Mouse (Mus musculus): Measurements from ENCODE around the gene Stoml3. TPM values are rescaled to one million over a fixed set of nuclear protein-coding genes. Genes with fewer than 3 reads are reported as not detected.

Gene Stoml3
- not detected in 2 replicates for total RNA-seq (2012; rRNA removed)
- not detected in 2 replicates for total RNA-seq (2014; rRNA removed)
- polyA plus RNA-seq (2012; ENCODE audit: insufficient read length, low read depth), result not detected in 2 replicates

- Histone ChIP-seq H3K4me3 (replicated peaks in 1 of 3; ENCODE audit: low read depth in 2 of 3, low read length in 2 of 3, poor library complexity in 1 of 3) (no peak within 1 kb of the TSS), H3K9me3 (replicated peaks; ENCODE audit: low read length) (no peaks in the 10 kb centered on the region), H3K27me3 (replicated peaks) (no peaks in the 10 kb centered on the region), H3K4me2 (ENCODE audit: insufficient read depth, low read depth, poor library complexity, severe bottlenecking) (no peak within 1 kb of the TSS), H3K4me1 (ENCODE audit: control insufficient read depth in 1 of 2, insufficient read depth in 2 of 2) (peaks cover 0 to 7% of the 10 kb centered on the region in 2 experiments; a peak in 3 of 4 replicates), H3K27ac (ENCODE audit: insufficient read depth, low read depth) (no peak within 1 kb of the TSS), H3K36me3 (replicated peaks in 1 of 2; ENCODE audit: control insufficient read depth in 1 of 2, insufficient read depth in 1 of 2, low read length in 1 of 2) (peaks cover 0 to 2% of the 10 kb centered on the region in 2 experiments), H3K79me2 (replicated peaks; ENCODE audit: control insufficient read depth, extremely low read depth, insufficient read depth, poor library complexity, severe bottlenecking) (no peaks in the 10 kb centered on the region), H3K9ac (ENCODE audit: insufficient read depth, low read depth) (no peak within 1 kb of the TSS)
- dilution Hi-C loops (cut with MboI; ENCODE audit: extremely low pct_ligation_motif_present, extremely low pct_unique_long_range_greater_than_20kb, low sequenced_read_pairs), result no loop called here
- TF ChIP-seq ZMIZ1 (IDR thresholded peaks at IDR 0.05; ENCODE audit: low read depth, low read length) (no peak), MXI1 (IDR thresholded peaks at IDR 0.05; ENCODE audit: low read depth, low read length) (no peak), HCFC1 (IDR thresholded peaks at IDR 0.05; ENCODE audit: low read depth, low read length) (no peak), RAD21 (IDR thresholded peaks at IDR 0.05; ENCODE audit: low read depth, low read length) (no peak), NRF1 (IDR thresholded peaks at IDR 0.05; ENCODE audit: low read depth, low read length) (no peak), EP300 (IDR thresholded peaks at IDR 0.05; ENCODE audit: low read length) (no peak), POLR2A (IDR thresholded peaks at IDR 0.05; ENCODE audit: low read depth, low read length) (no peak), E2F4 (IDR thresholded peaks at IDR 0.05; ENCODE audit: insufficient replicate concordance, low read depth, low read length) (no peak), MAX (IDR thresholded peaks at IDR 0.05; ENCODE audit: low read length) (no peak), GABPA (IDR thresholded peaks at IDR 0.05; ENCODE audit: insufficient replicate concordance, low read depth, low read length) (no peak), ZKSCAN1 (IDR thresholded peaks at IDR 0.05; ENCODE audit: borderline replicate concordance, low read depth, low read length) (no peak), MAZ (IDR thresholded peaks at IDR 0.05; ENCODE audit: low read depth, low read length) (no peak), ZNF384 (IDR thresholded peaks at IDR 0.05; ENCODE audit: low read depth, low read length) (no peak), JUN (IDR thresholded peaks at IDR 0.05; ENCODE audit: insufficient read depth, low read depth, low read length) (no peak), ZC3H11A (IDR thresholded peaks at IDR 0.05; ENCODE audit: low read depth, low read length) (no peak), IRF4 (IDR thresholded peaks at IDR 0.05; ENCODE audit: low read depth, low read length) (no peak), RCOR1 (conservative IDR thresholded peaks at IDR 0.05; ENCODE audit: low read depth, low read length) (no peak), NELFE (IDR thresholded peaks at IDR 0.05; ENCODE audit: low read depth, low read length) (no peak), BHLHE40 (IDR thresholded peaks at IDR 0.05; ENCODE audit: low read depth, low read length) (no peak), SIN3A (IDR thresholded peaks at IDR 0.05; ENCODE audit: low read length) (no peak)
- DNase-seq (ENCODE audit: extremely low read depth), result no peak
- in situ Hi-C loops (cut with MboI; ENCODE audit: low pct_ligation_motif_present, low pct_unique_long_range_greater_than_20kb, low sequenced_read_pairs), result no loop called here
Observed at GRCm38 (mm10) chr3:53488353-53488752, at the start of gene Stoml3. Gene Stoml3, plus strand, starts transcription at chr3:53488653.

DNA sequence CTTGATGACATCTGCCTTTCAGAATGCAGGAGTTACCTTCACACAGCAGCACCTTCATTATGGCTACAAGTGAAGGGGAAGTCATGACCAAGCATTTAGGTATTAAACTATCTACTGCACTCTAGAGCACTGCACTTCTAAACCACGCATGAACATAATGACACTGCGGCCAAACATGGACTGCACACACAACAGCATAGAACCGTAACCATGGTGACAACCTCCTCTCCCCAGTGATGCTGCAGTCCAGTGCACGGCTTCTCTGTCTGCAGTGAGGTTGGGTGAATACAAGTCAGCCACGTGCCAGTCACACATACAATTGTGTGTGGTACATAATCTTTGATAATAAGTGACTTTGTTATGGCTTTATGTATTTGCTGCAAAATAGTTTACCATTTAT is 42.9 kb upstream of the Stoml3 start:
- Histone ChIP-seq H3K36me3 (replicated peaks in 1 of 2; ENCODE audit: control insufficient read depth in 1 of 2, insufficient read depth in 1 of 2, low read length in 1 of 2) (peaks cover 6 to 28% of the 10 kb centered on the region in 2 experiments), H3K79me2 (replicated peaks; ENCODE audit: control insufficient read depth, extremely low read depth, insufficient read depth, poor library complexity, severe bottlenecking) (no peaks in the 10 kb centered on the region), H3K4me3 (replicated peaks in 1 of 3; ENCODE audit: low read depth in 2 of 3, low read length in 2 of 3, poor library complexity in 1 of 3) (no peak overlapping the region), H3K9ac (ENCODE audit: insufficient read depth, low read depth) (no peak overlapping the region), H3K9me3 (replicated peaks; ENCODE audit: low read length) (no peaks in the 10 kb centered on the region), H3K27ac (ENCODE audit: insufficient read depth, low read depth) (no peak overlapping the region), H3K4me2 (ENCODE audit: insufficient read depth, low read depth, poor library complexity, severe bottlenecking) (no peak overlapping the region), H3K4me1 (ENCODE audit: control insufficient read depth in 1 of 2, insufficient read depth in 2 of 2) (peaks cover 6 to 27% of the 10 kb centered on the region in 2 experiments; a peak in 2 of 4 replicates), H3K27me3 (replicated peaks) (no peaks in the 10 kb centered on the region)
- no peak for DNase-seq (ENCODE audit: extremely low read depth)
- TF ChIP-seq SIN3A (IDR thresholded peaks at IDR 0.05; ENCODE audit: low read length) (no peak), ZNF384 (IDR thresholded peaks at IDR 0.05; ENCODE audit: low read depth, low read length) (no peak), GABPA (IDR thresholded peaks at IDR 0.05; ENCODE audit: insufficient replicate concordance, low read depth, low read length) (no peak), SMC3 (IDR thresholded peaks at IDR 0.05; ENCODE audit: low read depth, low read length) (no peak), POLR2A (IDR thresholded peaks at IDR 0.05; ENCODE audit: low read depth, low read length) (no peak), ETS1 (conservative IDR thresholded peaks at IDR 0.05; ENCODE audit: low read depth, low read length) (no peak), BHLHE40 (IDR thresholded peaks at IDR 0.05; ENCODE audit: low read depth, low read length) (no peak), ELF1 (IDR thresholded peaks at IDR 0.05; ENCODE audit: low read depth, low read length) (no peak), CTCF (conservative IDR thresholded peaks at IDR 0.05 in 1 of 2, IDR thresholded peaks at IDR 0.05 in 1 of 2; ENCODE audit: low read depth in 2 of 2, low read length in 2 of 2) (no peak)
- in situ Hi-C loops (cut with MboI; ENCODE audit: low pct_ligation_motif_present, low pct_unique_long_range_greater_than_20kb, low sequenced_read_pairs) (loop anchor here (10.0 kb wide), 1 partner anchor 411 kb away; no protein-coding TSS in a partner anchor), dilution Hi-C loops (cut with MboI; ENCODE audit: extremely low pct_ligation_motif_present, extremely low pct_unique_long_range_greater_than_20kb, low sequenced_read_pairs) (no loop called here)

Measured in CH12.LX (cell line).